Mouse (Mus musculus) gastrocnemius, adult 2 months (tissue): ENCODE measurements at regions not wholly inside any gene's neighbourhood (a gene's known extent, or its start where the extent isn't known, plus 50 kb on each side); places are given as distances from the start of the nearest gene placed in this dataset.
"Not testable (repeated sequence)": the region's sequence is repeated elsewhere in the genome, so short reads cannot be mapped to it uniquely, and the experiment has no call there.

Experiments used
- DNase-seq: peaks from one replicate; pipeline ENCODE4 v3.0.0; 2022
- H3K27ac ChIP-seq: fragments of 200-600 bp; 2 replicates; pipeline ENCODE4 v1.8.1; 2022; ENCODE audit warnings: mild to moderate bottlenecking
- H3K4me3 ChIP-seq: fragments of 200-600 bp; 2 replicates; pipeline ENCODE4 v1.8.1; 2022; ENCODE audit warnings: mild to moderate bottlenecking, moderate library complexity
- CTCF ChIP-seq: fragments of 200-600 bp; IDR thresholded peaks from 2 replicates; pipeline ENCODE4 v1.8.1; 2022; ENCODE audit warnings: antibody characterized with exemption, mild to moderate bottlenecking, moderate library complexity
- intact Hi-C: fragments of 180-260 bp; cut with DNase I; formaldehyde crosslinking; loops from one replicate; pipeline ENCODE4 v1.15.1; 2025

- Histone ChIP-seq H3K4me3 (no peak overlapping the region), H3K27ac (no peak overlapping the region)
- DNase-seq, result no peak
- intact Hi-C loops, result loop anchor here (5.0 kb wide), 1 partner anchor 79 kb away; no protein-coding TSS in a partner anchor
- no peak for TF ChIP-seq CTCF
Observed at GRCm38 (mm10) chr13:81020811-81021210, 137.6 kb downstream of the Arrdc3 start.

DNA sequence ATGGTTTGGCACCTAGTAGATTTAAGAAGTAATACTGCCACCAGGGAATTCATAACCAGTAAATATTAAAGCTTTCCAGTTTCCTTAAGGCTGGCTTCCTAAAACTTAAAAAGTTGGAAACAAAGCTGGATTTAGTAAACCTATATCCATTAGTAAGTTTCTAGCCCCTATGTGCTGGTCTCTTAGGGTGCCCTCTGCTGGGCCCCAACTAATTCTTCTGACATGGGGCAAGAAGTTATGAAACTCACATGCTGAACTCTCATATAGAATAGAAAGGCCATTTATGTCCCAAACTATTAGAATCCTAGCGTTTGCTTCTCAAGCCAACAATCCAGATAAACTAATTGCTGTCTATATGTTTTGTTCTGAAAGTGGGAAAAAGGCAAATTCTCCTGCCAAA, 139.2 kb downstream of the Arrdc3 start:
- Histone ChIP-seq H3K27ac (no peak overlapping the region), H3K4me3 (no peak overlapping the region)
- DNase-seq, result peak; percentile 36
- peak; percentile 64 for TF ChIP-seq CTCF
- intact Hi-C loops, result loop anchor here (2.0 to 5.0 kb wide), 2 partner anchors 80 to 140 kb away; partner anchors contain the start of gene Arrdc3

GRCm38 (mm10) chr13:81025241-81025760, 142.1 kb downstream of the Arrdc3 start:
- DNase-seq, result peak; percentile 19
- intact Hi-C loops, result loop anchor here (5.0 kb wide), 1 partner anchor 77 kb away; no protein-coding TSS in a partner anchor
- H3K27ac ChIP-seq, H3K4me3 ChIP-seq: not testable (repeated sequence)

DNA sequence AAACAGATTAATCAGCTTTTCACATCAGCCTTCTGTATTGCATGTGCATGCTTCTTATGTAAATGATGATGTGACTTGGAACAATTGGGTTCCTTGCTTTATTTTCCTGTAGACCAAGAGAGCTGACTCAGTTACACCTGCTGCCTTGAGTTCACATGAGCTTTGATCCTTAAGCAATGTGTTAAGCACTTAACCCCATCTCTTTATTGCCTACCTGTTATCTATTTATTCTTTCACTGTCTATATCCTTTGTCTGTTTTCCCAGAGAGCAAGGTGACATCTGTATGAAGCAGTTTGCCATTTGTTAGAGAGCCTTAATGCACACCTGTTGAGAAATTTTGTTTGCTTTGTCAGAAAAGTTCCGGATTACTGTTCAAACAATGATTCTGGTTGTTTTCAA, 154.1 kb downstream of the Arrdc3 start:
- TF ChIP-seq CTCF, result no peak
- Histone ChIP-seq H3K4me3 (no peak overlapping the region), H3K27ac (no peak overlapping the region)
- intact Hi-C loops, result no loop called here
- no peak for DNase-seq

DNA sequence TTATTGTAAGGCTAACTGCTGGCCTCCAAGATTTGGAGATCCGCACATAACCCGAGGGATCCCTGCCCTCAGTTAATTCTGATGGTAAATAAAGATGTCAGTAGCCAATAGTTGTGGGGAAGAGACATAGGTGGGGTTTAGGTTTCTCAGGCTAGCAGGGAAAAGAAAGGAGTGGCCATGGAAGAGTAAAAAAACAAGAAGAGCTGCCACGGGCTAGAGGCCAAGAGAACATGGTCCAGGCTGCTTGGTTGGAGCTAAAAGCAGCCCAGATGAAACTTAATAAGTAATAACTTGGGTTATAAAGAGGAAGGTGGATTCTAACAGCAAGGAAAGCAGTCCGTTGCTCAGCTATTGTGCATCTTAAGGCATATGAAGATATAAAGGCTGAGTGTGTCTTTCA, 155.6 kb downstream of the Arrdc3 start:
- H3K27ac ChIP-seq, result peak overlapping the region; percentile 25; the same call in 1 of the 2 replicates
- no peak overlapping the region for H3K4me3 ChIP-seq
- peak; percentile 73 for DNase-seq
- intact Hi-C loops, result no loop called here
- TF ChIP-seq CTCF, result no peak

DNA sequence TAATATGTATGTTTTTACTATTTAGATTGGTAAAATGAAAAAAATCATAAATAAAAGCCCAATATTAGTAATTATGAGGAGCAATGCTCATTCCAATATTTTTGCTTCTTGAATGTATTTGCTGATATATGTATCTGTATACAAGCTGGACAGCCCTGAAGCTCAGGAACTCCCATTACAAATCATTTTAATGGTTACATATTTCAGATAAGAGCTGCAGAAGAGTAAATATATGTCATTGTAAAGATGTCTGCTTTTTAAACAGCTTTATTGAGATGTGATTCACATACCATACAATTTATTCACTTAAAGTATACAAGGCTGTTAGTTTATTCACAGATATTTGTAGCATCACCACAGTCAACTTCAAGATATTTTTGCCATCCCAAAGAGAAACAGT, 157.3 kb downstream of the Arrdc3 start:
- TF ChIP-seq CTCF, result no peak
- intact Hi-C loops, result no loop called here
- no peak overlapping the region for H3K27ac ChIP-seq
- no peak overlapping the region for H3K4me3 ChIP-seq
- DNase-seq, result no peak

GRCm38 (mm10) chr13:81041646-81042045, 158.5 kb downstream of the Arrdc3 start:
- H3K4me3 ChIP-seq, result no peak overlapping the region
- no peak for DNase-seq
- H3K27ac ChIP-seq, result no peak overlapping the region
- intact Hi-C loops, result no loop called here
- TF ChIP-seq CTCF, result no peak
